8 mouse cellular contexts compared by ENCODE assay signal in genomic region chr11:110337289-110338245, GRCm38 (mm10). TPM values are rescaled to one million over a fixed set of nuclear protein-coding genes. Genes with fewer than 3 reads are reported as not detected.
DNase-seq lines count a peak whose midpoint lies in the region; ATAC-seq and TF ChIP-seq lines count a peak whose summit lies in the region.

TSS of gene Abca5 (minus strand) at chr11:110337716.

- peak; percentile 67 for TF ChIP-seq POLR2A in embryonic fibroblast, embryonic 13.5 days (IDR thresholded peaks at IDR 0.05; ENCODE audit: low read depth, low read length)
- TF ChIP-seq POLR2A in limb, embryonic 14.5 days (IDR thresholded peaks at IDR 0.05; ENCODE audit: borderline replicate concordance, extremely low read depth, insufficient read depth, insufficient read length): peak; percentile 58; the same call in 1 of the 2 replicates

- WGBS in limb, embryonic 14.5 days: 1% methylated on average over 76 of the region's 95 CpGs
- WGBS in midbrain, embryonic 16.5 days: 1% methylated on average over 79 of the region's 95 CpGs

- peak within 1 kb of the TSS; percentile 83 for H3K4me2 ChIP-seq in limb, embryonic 14.5 days (replicated peaks; ENCODE audit: low read depth, low read length, severe bottlenecking)
- peak within 1 kb of the TSS; percentile 78 for H3K4me2 ChIP-seq in midbrain, embryonic 16.5 days (ENCODE audit: low read length)

- DNase-seq in B cell, adult 2 months: peak; percentile 91 to 93
- DNase-seq in brain, adult 2 months (ENCODE audit: low read depth, low spot score): peak; percentile 97
- peak; percentile 83 to 84 for DNase-seq in heart, adult 9 months (ENCODE audit: low spot score in 2 of 2)
- peak; percentile 87 for DNase-seq in kidney, adult 9 months
- DNase-seq in limb, embryonic 14.5 days (ENCODE audit: low spot score): peak; percentile 84
- DNase-seq in spleen, postnatal 10 days (ENCODE audit: low spot score in 2 of 2): peak; percentile 66 to 93

- H3K9me3 ChIP-seq in limb, embryonic 14.5 days (ENCODE audit: control insufficient read depth, low read length): no peaks in the 10 kb centered on the region
- no peaks in the 10 kb centered on the region for H3K9me3 ChIP-seq in midbrain, embryonic 16.5 days (replicated peaks; ENCODE audit: control insufficient read depth, low read length, poor library complexity, severe bottlenecking)

- H3K27me3 ChIP-seq in limb, embryonic 14.5 days (ENCODE audit: control insufficient read depth, insufficient read depth, low read length): peaks cover 5% of the 10 kb centered on the region; the same call in 1 of the 2 replicates
- peaks cover 3% of the 10 kb centered on the region; the same call in 1 of the 2 replicates for H3K27me3 ChIP-seq in midbrain, embryonic 16.5 days (ENCODE audit: control insufficient read depth, insufficient read depth, low read depth, low read length)

- H3K36me3 ChIP-seq in limb, embryonic 14.5 days (ENCODE audit: control insufficient read depth, insufficient read depth, low read length): no peaks in the 10 kb centered on the region
- no peaks in the 10 kb centered on the region for H3K36me3 ChIP-seq in midbrain, embryonic 16.5 days (ENCODE audit: control insufficient read depth, insufficient read depth, low read length)

- no peaks in the 10 kb centered on the region; the same call in 1 of the 2 replicates for H3K4me1 ChIP-seq in embryonic fibroblast, embryonic 13.5 days (ENCODE audit: control insufficient read depth, insufficient read depth, low read length)
- H3K4me1 ChIP-seq in limb, embryonic 14.5 days (ENCODE audit: control insufficient read depth, insufficient read depth, low read length): no peaks in the 10 kb centered on the region
- peaks cover 4% of the 10 kb centered on the region; the same call in 1 of the 2 replicates for H3K4me1 ChIP-seq in midbrain, embryonic 16.5 days (ENCODE audit: control insufficient read depth, insufficient read depth, low read length)

- ATAC-seq in limb, embryonic 14.5 days (ENCODE audit: low FRiP score, low read depth): peak; percentile 87
- peak; percentile 92 for ATAC-seq in midbrain, embryonic 16.5 days

- peak within 1 kb of the TSS; percentile 68 for H3K9ac ChIP-seq in limb, embryonic 14.5 days (ENCODE audit: low read depth, low read length, severe bottlenecking)
- peak within 1 kb of the TSS; percentile 85 for H3K9ac ChIP-seq in midbrain, embryonic 16.5 days (ENCODE audit: low read depth, low read length)

- no peak within 1 kb of the TSS for H3K27ac ChIP-seq in embryonic fibroblast, embryonic 13.5 days (ENCODE audit: insufficient read depth, low read length)
- 0 out of 2 replicates have a peak within 1 kb of the TSS, but pooled peaks have one; percentile 26 for H3K27ac ChIP-seq in limb, embryonic 14.5 days (replicated peaks; ENCODE audit: low read depth, low read length)
- H3K27ac ChIP-seq in midbrain, embryonic 16.5 days (ENCODE audit: low read length): peak within 1 kb of the TSS; percentile 80

- TF ChIP-seq CTCF in embryonic fibroblast, embryonic 13.5 days (IDR thresholded peaks at IDR 0.05; ENCODE audit: borderline replicate concordance, insufficient read depth, low read length): no peak

- H3K4me3 ChIP-seq in embryonic fibroblast, embryonic 13.5 days (ENCODE audit: insufficient read depth, low read length): peak within 1 kb of the TSS; percentile 88
- peak within 1 kb of the TSS; percentile 77 for H3K4me3 ChIP-seq in limb, embryonic 14.5 days (replicated peaks; ENCODE audit: low read length)
- H3K4me3 ChIP-seq in midbrain, embryonic 16.5 days (ENCODE audit: low read depth, low read length): peak within 1 kb of the TSS; percentile 79

RNA-seq across cellular contexts. Expression of gene Abca5, which starts in this region (rescaled TPM):
- polyA plus RNA-seq in embryonic fibroblast, embryonic 13.5 days (2011; ENCODE audit: insufficient read length, low read depth, missing spikeins): 13.7 and 22.6 TPM in 2 replicates
- polyA plus RNA-seq in limb, embryonic 14.5 days (2012; rRNA removed): 4.7 TPM in 2 replicates
- polyA plus RNA-seq in limb, embryonic 14.5 days (2014; fragmentation: Nextera tagmentation; extraction: Ambion mirVana): 8.8 and 9.7 TPM in 2 replicates
- 9.6 and 10.2 TPM in 2 replicates for polyA plus RNA-seq in midbrain, embryonic 16.5 days (2015; fragmentation: Nextera tagmentation; extraction: Ambion mirVana)
